Mouse (Mus musculus): ENCODE measurements around the gene Iqcf3. TPM values are rescaled to one million over a fixed set of nuclear protein-coding genes. Genes with fewer than 3 reads are reported as not detected.
"Not testable (repeated sequence)": the region's sequence is repeated elsewhere in the genome, so short reads cannot be mapped to it uniquely, and the experiment has no call there.

Iqcf3 gene
- not detected in 2 replicates for polyA plus RNA-seq (2012)

DNA sequence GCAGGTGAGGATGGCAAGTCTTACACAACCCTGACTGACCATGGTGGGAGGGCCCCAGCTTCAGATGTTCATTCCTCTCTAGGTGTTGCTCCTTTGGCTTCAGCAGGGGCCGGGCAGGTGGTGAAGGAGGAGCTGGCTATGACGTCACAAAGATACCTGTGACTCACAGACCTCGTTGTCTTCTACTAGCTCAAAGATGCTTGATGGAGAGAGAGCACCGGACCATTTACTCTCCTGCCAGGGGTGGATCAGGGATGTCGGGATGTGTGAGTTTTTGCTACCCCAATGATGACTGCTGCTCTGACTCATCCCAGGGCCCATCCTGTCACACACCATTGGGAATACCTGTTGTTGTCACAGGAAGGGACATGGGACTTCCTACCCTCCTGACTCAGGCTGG lies at the start of gene Iqcf3:
TSS of gene Iqcf3 (minus strand) at position 101 of the 400 bp plus-strand sequence.
- no peaks in the 10 kb centered on the region for H3K36me3 ChIP-seq (ENCODE audit: control insufficient read depth)
- no peaks in the 10 kb centered on the region for H3K27me3 ChIP-seq (ENCODE audit: control insufficient read depth)
- H3K9me3 ChIP-seq (ENCODE audit: control insufficient read depth, low read length): no peaks in the 10 kb centered on the region
- H3K4me1 ChIP-seq (ENCODE audit: control insufficient read depth): no peaks in the 10 kb centered on the region
- TF ChIP-seq TAL1 (IDR thresholded peaks at IDR 0.05; ENCODE audit: low read length) (no peak), GATA1 (IDR thresholded peaks at IDR 0.05; ENCODE audit: low read length) (no peak)
- H3K4me3 ChIP-seq (replicated peaks): no peak within 1 kb of the TSS

DNA sequence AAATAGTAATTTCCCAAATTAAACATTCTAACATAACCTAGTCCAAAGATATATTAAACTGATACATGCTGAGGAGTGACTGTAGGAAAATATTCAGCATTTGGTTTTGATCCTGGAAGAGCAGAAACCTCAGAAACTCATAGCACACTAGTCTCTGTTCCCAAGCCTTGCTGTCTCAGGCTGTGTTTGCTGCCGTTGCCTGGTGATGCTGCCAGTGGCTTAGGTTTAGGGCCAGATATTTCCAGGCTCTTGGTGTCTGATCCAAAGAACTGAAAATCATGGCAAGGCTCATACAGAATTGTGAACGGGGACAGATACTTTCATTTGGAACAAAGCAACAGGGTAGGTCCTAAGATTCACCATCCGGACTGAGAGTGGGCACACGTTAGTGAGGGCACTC lies 49.3 kb upstream of the Iqcf3 start:
- H3K4me1 ChIP-seq (ENCODE audit: control insufficient read depth): no peaks in the 10 kb centered on the region
- H3K9me3 ChIP-seq (ENCODE audit: control insufficient read depth, low read length): no peaks in the 10 kb centered on the region
- H3K36me3 ChIP-seq (ENCODE audit: control insufficient read depth): no peaks in the 10 kb centered on the region
- TF ChIP-seq GATA1 (IDR thresholded peaks at IDR 0.05; ENCODE audit: low read length) (no peak), TAL1 (IDR thresholded peaks at IDR 0.05; ENCODE audit: low read length) (no peak)
- no peak overlapping the region for H3K4me3 ChIP-seq (replicated peaks)
- H3K27me3 ChIP-seq (ENCODE audit: control insufficient read depth): no peaks in the 10 kb centered on the region

DNA sequence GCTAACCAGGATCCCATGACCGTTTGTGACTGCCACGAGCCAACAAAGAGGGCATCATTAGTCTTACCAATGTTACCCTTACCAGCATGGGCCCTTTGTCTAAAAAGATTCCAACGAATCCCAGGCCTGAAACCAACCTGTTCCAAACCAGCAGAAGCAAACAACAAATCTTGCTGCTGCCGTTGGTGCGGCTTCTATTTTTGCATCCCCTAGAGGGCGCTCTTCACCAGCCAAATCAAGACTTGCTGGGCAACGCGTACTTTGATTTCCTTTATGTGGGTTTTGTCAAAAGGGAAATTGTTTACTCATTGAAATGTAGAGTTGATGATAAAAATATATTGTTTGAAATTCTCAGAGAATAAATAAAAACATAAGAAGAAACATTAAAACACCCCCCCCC lies 39.1 kb upstream of the Iqcf3 start:
- TF ChIP-seq TAL1 (IDR thresholded peaks at IDR 0.05; ENCODE audit: low read length) (no peak), GATA1 (IDR thresholded peaks at IDR 0.05; ENCODE audit: low read length) (no peak)
- Histone ChIP-seq H3K4me3 (replicated peaks) (no peak overlapping the region), H3K36me3 (ENCODE audit: control insufficient read depth) (no peaks in the 10 kb centered on the region), H3K4me1 (ENCODE audit: control insufficient read depth) (no peaks in the 10 kb centered on the region), H3K27me3 (ENCODE audit: control insufficient read depth) (no peaks in the 10 kb centered on the region), H3K9me3 (ENCODE audit: control insufficient read depth, low read length) (peaks cover 2% of the 10 kb centered on the region; the same call in 1 of the 2 replicates)

DNA sequence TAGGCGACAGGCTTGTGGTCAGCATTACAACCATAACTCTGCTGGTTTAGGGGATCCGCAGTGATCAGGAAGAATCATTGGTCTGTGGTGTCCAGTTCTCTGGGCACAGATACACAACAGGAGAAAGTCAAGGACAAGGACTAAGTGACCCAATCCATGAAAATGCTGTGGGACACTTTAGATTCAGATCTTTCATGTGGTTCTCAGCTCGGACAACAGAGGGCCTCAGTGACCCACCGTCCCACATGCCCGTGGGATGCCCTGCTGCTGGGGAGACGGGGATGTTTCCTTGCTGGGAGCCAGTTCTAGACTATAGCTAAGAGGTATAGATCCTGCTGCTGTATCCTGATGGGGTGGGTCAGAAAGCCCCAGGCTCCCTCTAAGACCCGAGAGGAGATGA lies 37.0 kb upstream of the Iqcf3 start:
- Histone ChIP-seq H3K4me1 (ENCODE audit: control insufficient read depth) (no peaks in the 10 kb centered on the region), H3K27me3 (ENCODE audit: control insufficient read depth) (no peaks in the 10 kb centered on the region), H3K36me3 (ENCODE audit: control insufficient read depth) (no peaks in the 10 kb centered on the region), H3K9me3 (ENCODE audit: control insufficient read depth, low read length) (no peaks in the 10 kb centered on the region), H3K4me3 (replicated peaks) (no peak overlapping the region)
- TF ChIP-seq GATA1 (IDR thresholded peaks at IDR 0.05; ENCODE audit: low read length): no peak

DNA sequence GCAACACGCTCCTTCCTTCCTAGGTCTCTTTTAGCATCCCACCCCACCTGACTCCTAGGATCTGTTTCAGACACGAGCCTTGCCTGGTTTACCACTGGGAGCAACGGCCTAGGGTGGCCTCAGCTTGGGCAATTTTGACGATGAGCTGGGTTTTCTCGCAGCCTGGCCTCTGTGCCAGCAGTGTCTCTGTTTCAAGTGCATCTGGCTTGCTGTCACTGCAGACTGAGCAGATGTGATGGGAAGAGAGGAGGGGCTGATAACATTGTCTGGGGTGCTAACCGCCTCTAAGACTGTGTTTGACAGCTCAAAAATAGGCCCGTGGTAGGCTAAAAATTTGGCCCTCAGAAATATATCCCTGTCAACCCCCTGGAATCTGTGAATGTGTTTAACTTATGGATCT lies 34.4 kb upstream of the Iqcf3 start:
- Histone ChIP-seq H3K27me3 (ENCODE audit: control insufficient read depth) (no peaks in the 10 kb centered on the region), H3K36me3 (ENCODE audit: control insufficient read depth) (no peaks in the 10 kb centered on the region), H3K4me1 (ENCODE audit: control insufficient read depth) (no peaks in the 10 kb centered on the region), H3K4me3 (replicated peaks) (no peak overlapping the region), H3K9me3 (ENCODE audit: control insufficient read depth, low read length) (no peaks in the 10 kb centered on the region)
- TF ChIP-seq TAL1 (IDR thresholded peaks at IDR 0.05; ENCODE audit: low read length) (no peak), GATA1 (IDR thresholded peaks at IDR 0.05; ENCODE audit: low read length) (no peak)

DNA sequence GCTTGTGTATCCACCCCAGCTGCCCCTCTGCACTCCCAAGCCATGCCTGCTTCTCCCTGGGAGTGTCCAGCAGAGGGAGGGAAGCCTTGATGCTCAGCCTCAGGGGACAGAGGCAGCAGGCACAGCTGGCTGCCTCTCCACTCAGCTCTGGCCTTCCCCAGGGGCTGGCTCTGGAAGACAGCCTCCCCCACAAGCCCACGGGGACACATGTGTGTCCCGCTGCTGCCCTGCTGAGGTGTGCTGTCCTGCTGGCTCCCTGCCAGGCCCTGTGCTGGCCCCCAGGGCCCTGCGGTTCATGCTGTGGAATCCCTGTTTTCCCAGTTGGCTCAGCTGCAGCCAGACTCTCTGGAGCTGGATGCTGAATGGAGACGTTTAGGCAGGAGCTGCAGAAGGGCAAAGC lies 34.0 kb upstream of the Iqcf3 start:
- H3K9me3 ChIP-seq (ENCODE audit: control insufficient read depth, low read length); H3K4me1 ChIP-seq (ENCODE audit: control insufficient read depth); H3K4me3 ChIP-seq (replicated peaks); H3K36me3 ChIP-seq (ENCODE audit: control insufficient read depth); H3K27me3 ChIP-seq (ENCODE audit: control insufficient read depth): not testable (repeated sequence)

DNA sequence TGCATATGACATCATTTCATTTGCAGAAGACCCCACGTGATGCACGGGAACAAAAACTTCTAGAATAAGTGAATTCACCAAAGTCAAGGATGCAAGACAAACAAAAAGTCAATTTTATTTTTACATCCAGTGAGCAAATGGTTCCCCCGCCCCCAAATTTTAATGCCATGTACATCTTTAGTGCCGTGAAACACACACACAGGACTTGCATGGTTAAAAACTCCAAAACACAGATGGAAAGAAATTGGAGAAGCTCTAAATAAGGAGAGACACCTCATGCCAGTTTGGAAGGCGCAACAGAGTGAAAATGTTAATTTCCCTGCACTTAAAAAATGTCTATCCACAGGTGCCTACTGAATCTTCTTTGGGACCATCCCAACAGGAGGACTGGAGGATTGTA lies 30.7 kb upstream of the Iqcf3 start:
- TF ChIP-seq TAL1 (IDR thresholded peaks at IDR 0.05; ENCODE audit: low read length) (no peak), GATA1 (IDR thresholded peaks at IDR 0.05; ENCODE audit: low read length) (no peak)
- H3K36me3 ChIP-seq (ENCODE audit: control insufficient read depth): no peaks in the 10 kb centered on the region
- no peaks in the 10 kb centered on the region for H3K4me1 ChIP-seq (ENCODE audit: control insufficient read depth)
- H3K9me3 ChIP-seq (ENCODE audit: control insufficient read depth, low read length): no peaks in the 10 kb centered on the region
- no peaks in the 10 kb centered on the region for H3K27me3 ChIP-seq (ENCODE audit: control insufficient read depth)
- no peak overlapping the region for H3K4me3 ChIP-seq (replicated peaks)

DNA sequence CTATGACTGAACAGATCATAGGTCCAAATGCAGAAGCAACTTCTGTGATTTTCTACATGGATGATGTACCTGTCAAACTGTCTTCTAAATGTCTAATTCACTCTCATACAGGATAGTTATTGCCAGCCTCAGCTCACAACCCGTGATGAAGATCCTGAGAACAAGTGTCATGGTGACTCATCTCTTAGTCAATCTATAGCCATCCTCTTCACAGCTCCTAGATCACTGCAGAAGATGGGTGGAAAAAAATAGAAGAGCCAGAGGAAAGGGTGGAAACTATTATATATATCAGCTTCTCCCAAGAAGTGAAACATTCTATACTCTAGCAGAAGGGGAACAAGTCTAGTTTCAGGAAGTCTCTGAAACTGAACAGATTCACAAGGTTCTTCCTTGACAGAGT lies 21.1 kb upstream of the Iqcf3 start:
- TF ChIP-seq TAL1 (IDR thresholded peaks at IDR 0.05; ENCODE audit: low read length): no peak
- no peak for TF ChIP-seq GATA1 (IDR thresholded peaks at IDR 0.05; ENCODE audit: low read length)
- Histone ChIP-seq H3K4me3 (replicated peaks) (no peak overlapping the region), H3K9me3 (ENCODE audit: control insufficient read depth, low read length) (peaks cover 4% of the 10 kb centered on the region), H3K27me3 (ENCODE audit: control insufficient read depth) (no peaks in the 10 kb centered on the region), H3K4me1 (ENCODE audit: control insufficient read depth) (no peaks in the 10 kb centered on the region), H3K36me3 (ENCODE audit: control insufficient read depth) (no peaks in the 10 kb centered on the region)

DNA sequence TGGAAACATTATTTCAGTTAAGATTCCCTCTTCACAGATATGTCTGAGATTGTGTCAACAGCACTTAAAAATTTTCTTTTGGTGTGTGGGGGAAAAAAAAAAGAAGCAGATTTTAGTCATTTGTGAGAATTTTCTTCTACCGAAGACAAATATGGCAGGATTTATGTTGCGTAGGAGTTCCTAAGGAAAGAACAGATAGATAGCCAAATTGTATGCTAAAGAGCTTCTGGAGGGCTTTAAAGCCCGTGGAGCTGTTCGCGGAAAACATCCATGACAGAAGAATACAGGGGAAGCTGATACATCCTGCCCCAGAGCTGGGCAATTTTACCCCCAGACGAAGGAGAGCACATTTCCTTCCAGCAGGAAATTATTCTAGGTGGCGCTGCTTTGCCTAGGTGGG lies 18.6 kb upstream of the Iqcf3 start:
- H3K4me3 ChIP-seq (replicated peaks): no peak overlapping the region
- no peaks in the 10 kb centered on the region for H3K27me3 ChIP-seq (ENCODE audit: control insufficient read depth)
- TF ChIP-seq TAL1 (IDR thresholded peaks at IDR 0.05; ENCODE audit: low read length) (no peak), GATA1 (IDR thresholded peaks at IDR 0.05; ENCODE audit: low read length) (no peak)

DNA sequence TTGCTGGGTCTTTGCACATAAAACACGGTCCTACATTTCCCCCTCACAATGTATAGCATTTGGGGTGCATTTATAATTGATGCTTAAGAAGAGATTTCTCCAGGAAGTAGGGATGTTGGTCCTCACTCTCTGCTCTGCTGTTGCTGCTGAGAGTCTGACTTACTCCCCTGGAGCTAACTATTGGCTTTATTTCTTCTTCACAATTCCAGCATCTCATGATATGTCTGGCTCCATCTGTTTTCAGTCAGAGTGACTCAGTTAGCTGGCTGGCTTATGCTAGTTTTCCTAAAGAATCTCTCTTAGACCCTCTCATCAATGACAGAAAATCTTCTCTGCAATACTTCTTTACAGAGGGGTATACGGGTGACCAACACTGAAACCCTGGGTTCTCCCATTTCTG lies 14.7 kb upstream of the Iqcf3 start:
- no peaks in the 10 kb centered on the region for H3K27me3 ChIP-seq (ENCODE audit: control insufficient read depth)
- no peaks in the 10 kb centered on the region for H3K4me1 ChIP-seq (ENCODE audit: control insufficient read depth)
- no peak overlapping the region for H3K4me3 ChIP-seq (replicated peaks)
- peaks cover 4% of the 10 kb centered on the region for H3K9me3 ChIP-seq (ENCODE audit: control insufficient read depth, low read length)
- TF ChIP-seq TAL1 (IDR thresholded peaks at IDR 0.05; ENCODE audit: low read length): no peak
- no peak for TF ChIP-seq GATA1 (IDR thresholded peaks at IDR 0.05; ENCODE audit: low read length)
- H3K36me3 ChIP-seq (ENCODE audit: control insufficient read depth): no peaks in the 10 kb centered on the region

More for the DNA sequence above, 18.6 kb upstream of the Iqcf3 start:
- H3K36me3 ChIP-seq (ENCODE audit: control insufficient read depth): no peaks in the 10 kb centered on the region
- peaks cover 4% of the 10 kb centered on the region for H3K9me3 ChIP-seq (ENCODE audit: control insufficient read depth, low read length)
- H3K4me1 ChIP-seq (ENCODE audit: control insufficient read depth): no peaks in the 10 kb centered on the region
